Mouse (Mus musculus): ENCODE results near the gene Tspan18.

DNA sequence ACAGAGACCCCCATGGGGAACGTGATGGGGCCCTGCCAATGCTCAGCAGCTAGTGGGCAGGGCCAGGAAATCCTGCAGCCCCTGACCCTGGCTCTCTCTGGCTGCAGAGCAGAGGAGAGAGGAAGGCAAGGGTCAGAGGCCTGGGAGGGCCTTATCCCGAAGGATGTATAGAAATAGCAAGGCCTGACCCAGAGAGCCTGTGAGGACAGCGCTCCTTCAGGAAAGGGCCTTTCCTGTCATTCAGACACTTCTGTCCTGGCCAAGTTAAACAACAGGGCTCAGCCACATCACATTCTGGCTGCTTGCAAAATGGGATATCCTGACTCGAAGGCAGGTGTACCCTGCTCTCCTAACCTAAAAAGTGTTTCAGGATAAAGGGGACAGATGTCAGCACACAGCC lies 66.5 kb downstream of the Tspan18 start:
- TF ChIP-seq CTCF (IDR thresholded peaks at IDR 0.05; ENCODE audit: control insufficient read depth, insufficient read depth, insufficient read length) (no peak), MYOG (IDR thresholded peaks at IDR 0.05; ENCODE audit: control insufficient read depth, extremely low read depth, insufficient read length) (no peak), MAX (IDR thresholded peaks at IDR 0.05) (no peak), MYOD1 (IDR thresholded peaks at IDR 0.05; ENCODE audit: control insufficient read depth, insufficient read length, low read depth) (no peak)

Measured in C2C12 (cell line).